Mouse (Mus musculus) thymus, adult 2 months (tissue): ENCODE data around the gene Shank1. TPM values are rescaled to one million over a fixed set of nuclear protein-coding genes. Genes with fewer than 3 reads are reported as not detected.

ENCODE experiments used
- DNase-seq: peaks from one replicate; pipeline ENCODE4 v3.0.0; 2021
- H3K27ac ChIP-seq: fragments of 200-500 bp; 2 replicates; pipeline ENCODE4 v1.5.1; 2012; ENCODE audit warnings: low read length, control low read depth; ENCODE audit not compliant: control insufficient read depth, insufficient read depth
- H3K27me3 ChIP-seq: fragments of 200-500 bp; 2 replicates; pipeline ENCODE4 v1.6.1; 2012; ENCODE audit warnings: mild to moderate bottlenecking, low read length, moderate library complexity, mixed read lengths; ENCODE audit not compliant: control insufficient read depth, insufficient read depth
- H3K36me3 ChIP-seq: fragments of 200-500 bp; 2 replicates; pipeline ENCODE4 v1.6.1; 2012; ENCODE audit warnings: mild to moderate bottlenecking, low read length, moderate library complexity; ENCODE audit not compliant: control insufficient read depth, insufficient read depth
- H3K4me1 ChIP-seq: fragments of 200-500 bp; replicated peaks from 2 replicates; pipeline ENCODE4 v1.6.1; 2012; ENCODE audit warnings: low read length; ENCODE audit not compliant: control insufficient read depth, insufficient read depth
- H3K4me3 ChIP-seq: fragments of 200-500 bp; 2 replicates; pipeline ENCODE4 v1.5.1; 2012; ENCODE audit warnings: mild to moderate bottlenecking, low read length, control low read depth, moderate library complexity; ENCODE audit not compliant: control insufficient read depth, insufficient read depth
- CTCF ChIP-seq: fragments of 200-500 bp; IDR thresholded peaks from 2 replicates; pipeline ENCODE4 v1.5.1; 2012; ENCODE audit warnings: mild to moderate bottlenecking, control low read depth, low read length, moderate library complexity, borderline replicate concordance; ENCODE audit not compliant: control insufficient read depth, poor library complexity, insufficient read depth; ENCODE audit errors: extremely low read depth
- POLR2A ChIP-seq: fragments of 200-500 bp; IDR thresholded peaks from 2 replicates; pipeline ENCODE4 v1.6.1; 2012; ENCODE audit warnings: mild to moderate bottlenecking, low read length, control low read depth, moderate library complexity; ENCODE audit not compliant: control insufficient read depth, poor library complexity, insufficient read depth; ENCODE audit errors: extremely low read depth
- WGBS: fragments of 180-500 bp; shearing (Covaris S2); methylation state at CpG from one replicate; pipeline ENCODE4 v1.1.7; 2018; 5-methylcytosine and 5-hydroxymethylcytosine counted together
- polyA plus RNA-seq: library from polyadenylated mRNA; depleted of rRNA; stranded (reverse); fragments of >200 nt; gene quantifications from 2 replicates; pipeline ENCODE4 v1.2.3, GENCODE M21; 2012

Shank1 gene
- polyA plus RNA-seq, 1 experiment: 1.9 TPM

GRCm38 (mm10) chr7:44344622-44345021 is 34.6 kb downstream of the Shank1 start:
- WGBS: 18% methylated on average over 12 of the region's 12 CpGs
- peak overlapping the region; percentile 22; the same call in 1 of the 2 replicates for H3K4me3 ChIP-seq
- no peak for DNase-seq
- no peak overlapping the region for H3K27ac ChIP-seq
- no peak for TF ChIP-seq CTCF
- TF ChIP-seq POLR2A: no peak
- H3K27me3 ChIP-seq: no peaks in the 10 kb centered on the region
- no peaks in the 10 kb centered on the region for H3K36me3 ChIP-seq
- no peaks in the 10 kb centered on the region for H3K4me1 ChIP-seq

GRCm38 (mm10) chr7:44349043-44349442 is 39.0 kb downstream of the Shank1 start:
- 18% methylated on average over 3 of the region's 3 CpGs for WGBS
- no peak for TF ChIP-seq POLR2A
- TF ChIP-seq CTCF: no peak
- Histone ChIP-seq H3K4me1 (no peaks in the 10 kb centered on the region), H3K27ac (no peak overlapping the region), H3K36me3 (no peaks in the 10 kb centered on the region), H3K4me3 (no peak overlapping the region), H3K27me3 (peaks cover 20% of the 10 kb centered on the region; the same call in 1 of the 2 replicates)
- DNase-seq: no peak

- DNase-seq: peak; percentile 68
- H3K36me3 ChIP-seq: no peaks in the 10 kb centered on the region
Observed at GRCm38 (mm10) chr7:44350957-44351711, 41.1 kb downstream of the Shank1 start.

GRCm38 (mm10) chr7:44351881-44352749 is 42.1 kb downstream of the Shank1 start:
- Histone ChIP-seq H3K4me3 (no peak overlapping the region), H3K36me3 (no peaks in the 10 kb centered on the region), H3K4me1 (no peaks in the 10 kb centered on the region), H3K27ac (no peak overlapping the region), H3K27me3 (peaks cover 24% of the 10 kb centered on the region; the same call in 1 of the 2 replicates)
- 12% methylated on average over 70 of the region's 71 CpGs for WGBS
- no peak for TF ChIP-seq POLR2A
- TF ChIP-seq CTCF: no peak
- DNase-seq: no peak

More at GRCm38 (mm10) chr7:44350957-44351711, 41.1 kb downstream of the Shank1 start:
- H3K27ac ChIP-seq: no peak overlapping the region
- WGBS: 6% methylated on average over 25 of the region's 25 CpGs
- no peak overlapping the region for H3K4me3 ChIP-seq
- no peak for TF ChIP-seq CTCF
- TF ChIP-seq POLR2A: no peak
- H3K27me3 ChIP-seq: peaks cover 20% of the 10 kb centered on the region; the same call in 1 of the 2 replicates
- H3K4me1 ChIP-seq: no peaks in the 10 kb centered on the region

GRCm38 (mm10) chr7:44352750-44353600 is 42.9 kb downstream of the Shank1 start:
- Histone ChIP-seq H3K4me1 (no peaks in the 10 kb centered on the region), H3K36me3 (no peaks in the 10 kb centered on the region), H3K27me3 (peaks cover 24% of the 10 kb centered on the region; the same call in 1 of the 2 replicates), H3K27ac (no peak overlapping the region), H3K4me3 (no peak overlapping the region)
- no peak for DNase-seq
- TF ChIP-seq POLR2A (no peak), CTCF (no peak)
- 9% methylated on average over 71 of the region's 71 CpGs for WGBS

GRCm38 (mm10) chr7:44353601-44354340 is 43.7 kb downstream of the Shank1 start:
- DNase-seq: no peak
- H3K27ac ChIP-seq: no peak overlapping the region
- H3K36me3 ChIP-seq: no peaks in the 10 kb centered on the region
- H3K4me1 ChIP-seq: no peaks in the 10 kb centered on the region
- no peak for TF ChIP-seq POLR2A
- no peak for TF ChIP-seq CTCF
- 6% methylated on average over 35 of the region's 35 CpGs for WGBS
- no peak overlapping the region for H3K4me3 ChIP-seq
- peaks cover 24% of the 10 kb centered on the region; the same call in 1 of the 2 replicates for H3K27me3 ChIP-seq
